Mouse (Mus musculus): Measurements from ENCODE around the gene Atp5e.

GRCm38 (mm10) chr2:174463789-174464523 is at the start of gene Atp5e:
- TF ChIP-seq CTCF (IDR thresholded peaks at IDR 0.05; ENCODE audit: low read depth, low read length) (no peak), POLR2A (IDR thresholded peaks at IDR 0.05; ENCODE audit: extremely low read depth, insufficient read depth, low read length) (peak; percentile 51; the same call in 1 of the 2 replicates)
